Mouse (Mus musculus): ENCODE data around the gene Usp6nl. TPM values are rescaled to one million over a fixed set of nuclear protein-coding genes. Genes with fewer than 3 reads are reported as not detected.

Gene Usp6nl
- polyA plus RNA-seq, 1 experiment from 2014 or later: 8.6 TPM

DNA sequence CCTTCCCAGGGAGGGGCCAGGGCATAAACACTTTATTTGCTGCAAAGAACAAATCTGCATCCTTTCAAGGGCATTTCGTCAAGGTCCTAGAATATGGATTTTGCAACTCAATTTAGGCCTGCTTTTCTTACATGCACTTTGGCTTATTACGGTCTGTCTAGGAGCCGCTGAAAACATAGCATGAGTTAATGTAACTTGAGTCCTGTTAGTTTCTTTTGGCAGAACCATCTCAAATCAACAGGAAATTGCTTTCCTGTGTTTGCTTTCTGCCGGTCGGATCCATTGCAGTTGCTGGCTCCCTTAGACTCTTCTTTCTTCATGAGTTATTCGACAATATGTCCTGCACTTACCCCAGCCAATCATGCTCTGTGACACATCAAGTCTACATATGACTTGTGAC, 143.9 kb downstream of the Usp6nl start:
- H3K4me2 ChIP-seq (replicated peaks): no peak overlapping the region
- WGBS: 94% methylated on average over 6 of the region's 6 CpGs

DNA sequence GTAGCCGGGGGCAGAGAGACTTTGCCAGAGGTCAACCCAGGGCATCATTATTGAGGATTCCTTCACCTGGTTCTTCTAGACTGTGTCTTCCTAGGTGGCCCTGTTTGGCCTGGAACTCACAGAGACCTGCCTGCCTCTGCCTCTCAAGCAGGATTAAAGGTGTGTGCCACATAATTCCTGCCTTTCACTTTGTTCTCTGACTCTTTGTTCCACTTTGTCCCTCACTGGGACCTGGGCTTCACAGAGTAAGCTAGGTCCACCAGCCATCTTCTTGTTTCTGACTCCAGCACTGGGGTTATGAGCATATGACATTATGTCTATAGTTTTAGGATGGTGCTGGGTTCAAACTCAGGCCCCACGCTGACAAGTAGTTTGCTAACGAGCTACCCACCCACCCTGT, 144.9 kb downstream of the Usp6nl start:
- no peak overlapping the region for H3K9ac ChIP-seq (replicated peaks)
- WGBS: 97% methylated on average over 3 of the region's 3 CpGs
- no peak overlapping the region for H3K27ac ChIP-seq
- H3K9me3 ChIP-seq: no peaks in the 10 kb centered on the region
- H3K4me1 ChIP-seq (replicated peaks): peaks cover 22% of the 10 kb centered on the region
- H3K27me3 ChIP-seq: no peaks in the 10 kb centered on the region
- H3K36me3 ChIP-seq: no peaks in the 10 kb centered on the region
- no peak overlapping the region for H3K4me2 ChIP-seq (replicated peaks)
- no peak overlapping the region for H3K4me3 ChIP-seq (replicated peaks)
- no peak for ATAC-seq

More for the DNA sequence above, 143.9 kb downstream of the Usp6nl start:
- no peak overlapping the region for H3K9ac ChIP-seq (replicated peaks)
- H3K9me3 ChIP-seq: 0 out of 2 replicates have a peak, but pooled peaks cover 6% of the 10 kb centered on the region
- no peaks in the 10 kb centered on the region for H3K27me3 ChIP-seq
- peaks cover 17% of the 10 kb centered on the region for H3K4me1 ChIP-seq (replicated peaks)
- H3K4me3 ChIP-seq (replicated peaks): no peak overlapping the region
- ATAC-seq: no peak
- no peaks in the 10 kb centered on the region for H3K36me3 ChIP-seq
- no peak overlapping the region for H3K27ac ChIP-seq

DNA sequence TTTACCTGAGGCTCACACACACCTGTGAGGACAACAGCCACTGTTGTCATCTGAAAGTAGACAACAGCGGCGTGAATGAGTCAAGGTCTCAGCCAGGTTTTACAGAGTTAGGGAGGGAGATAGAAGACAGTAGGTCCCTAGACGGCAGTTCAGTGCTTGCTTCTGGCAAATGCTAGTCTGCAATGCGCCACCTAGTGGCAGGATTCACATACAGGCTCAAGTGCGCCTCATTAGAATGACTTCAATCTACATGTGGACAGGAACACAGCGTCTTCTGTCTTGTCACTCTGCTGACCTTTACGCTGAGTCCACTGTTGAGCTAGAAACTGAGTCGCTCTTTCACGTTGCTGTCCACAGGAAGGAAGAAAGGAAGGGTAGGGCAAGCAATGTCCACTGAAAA, 146.7 kb downstream of the Usp6nl start:
- 33% methylated on average over 9 of the region's 9 CpGs for WGBS
- no peak for ATAC-seq
- no peak overlapping the region for H3K4me3 ChIP-seq (replicated peaks)
- H3K9me3 ChIP-seq: no peaks in the 10 kb centered on the region
- H3K4me2 ChIP-seq (replicated peaks): no peak overlapping the region
- no peaks in the 10 kb centered on the region for H3K27me3 ChIP-seq
- no peak overlapping the region for H3K27ac ChIP-seq
- H3K9ac ChIP-seq (replicated peaks): no peak overlapping the region
- no peaks in the 10 kb centered on the region for H3K36me3 ChIP-seq
- peaks cover 22% of the 10 kb centered on the region for H3K4me1 ChIP-seq (replicated peaks)

DNA sequence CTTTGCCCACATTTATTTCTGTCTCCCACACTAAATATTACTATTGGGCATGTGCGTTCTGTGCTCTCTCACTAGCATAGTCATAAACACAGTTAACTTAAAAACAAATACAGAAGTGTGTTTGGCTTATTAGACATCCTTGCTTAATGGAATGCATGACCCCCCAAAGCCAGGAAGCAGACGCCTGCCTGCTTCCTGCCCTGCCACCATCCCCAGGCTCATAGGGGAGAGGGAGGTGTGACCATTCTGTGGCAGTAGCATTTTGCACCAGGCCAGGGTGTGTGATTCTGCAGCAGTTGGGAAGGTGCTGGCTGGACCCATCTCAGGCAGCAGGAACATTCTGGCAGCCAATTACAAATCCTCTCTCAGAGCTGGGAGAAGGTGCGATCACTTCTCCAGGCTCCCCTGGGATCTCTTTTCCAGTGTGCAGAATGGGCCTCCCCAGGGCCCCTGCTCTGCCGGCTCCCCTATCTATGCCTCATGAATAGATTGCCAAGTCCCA, 148.7 kb downstream of the Usp6nl start:
- Histone ChIP-seq H3K27me3 (no peaks in the 10 kb centered on the region), H3K4me1 (replicated peaks) (peaks cover 17% of the 10 kb centered on the region), H3K36me3 (no peaks in the 10 kb centered on the region), H3K4me2 (replicated peaks) (no peak overlapping the region), H3K4me3 (replicated peaks) (no peak overlapping the region), H3K9me3 (peaks cover 3% of the 10 kb centered on the region; the same call in 1 of the 2 replicates), H3K9ac (replicated peaks) (no peak overlapping the region), H3K27ac (no peak overlapping the region)
- WGBS: 58% methylated on average over 4 of the region's 4 CpGs
- no peak; the same call in 1 of the 2 replicates for ATAC-seq

DNA sequence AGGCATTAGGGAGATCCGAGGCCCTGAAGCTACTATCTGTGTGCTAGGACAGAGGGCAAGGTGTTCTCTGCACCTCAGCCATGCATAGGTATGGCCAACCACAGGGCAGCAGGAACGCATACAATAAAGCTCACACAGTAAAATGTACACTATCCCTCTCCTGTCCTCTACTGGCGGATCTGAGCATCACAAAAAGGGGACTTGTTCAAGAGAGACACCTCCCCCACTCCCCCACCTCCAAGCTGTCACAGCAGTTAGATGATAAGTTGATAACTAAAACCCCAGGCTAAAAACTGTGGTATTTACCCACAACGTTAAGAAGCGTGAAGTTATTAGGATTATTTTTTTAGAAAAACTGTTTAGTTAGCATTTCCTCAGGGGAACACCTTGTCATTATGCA, 151.4 kb downstream of the Usp6nl start:
- Histone ChIP-seq H3K9ac (replicated peaks) (no peak overlapping the region), H3K4me1 (replicated peaks) (peaks cover 19% of the 10 kb centered on the region), H3K9me3 (peaks cover 3% of the 10 kb centered on the region; the same call in 1 of the 2 replicates), H3K27me3 (no peaks in the 10 kb centered on the region), H3K4me2 (replicated peaks) (no peak overlapping the region), H3K4me3 (replicated peaks) (no peak overlapping the region), H3K36me3 (no peaks in the 10 kb centered on the region), H3K27ac (no peak overlapping the region)
- ATAC-seq: no peak
- 82% methylated on average over 5 of the region's 5 CpGs for WGBS

DNA sequence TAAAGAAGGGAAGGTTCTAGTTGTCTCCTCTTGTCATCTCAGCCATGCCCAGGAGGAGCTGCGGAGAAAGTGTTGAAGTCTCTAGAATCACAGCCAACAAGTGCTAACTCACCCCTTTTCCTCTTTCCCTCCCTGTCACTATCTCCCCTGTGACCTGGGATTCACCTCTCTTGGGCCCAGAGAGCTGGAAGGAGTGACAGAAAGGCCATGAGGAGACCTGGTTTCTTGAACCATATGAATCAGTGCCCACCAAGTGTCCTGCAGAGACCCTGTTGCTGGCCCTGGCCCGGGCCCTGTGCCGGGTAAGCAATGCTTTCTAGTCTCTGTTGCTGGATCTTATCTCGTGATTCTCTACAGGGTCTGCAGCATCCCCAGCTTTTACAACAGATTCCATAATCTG, 155.4 kb downstream of the Usp6nl start:
- Histone ChIP-seq H3K36me3 (no peaks in the 10 kb centered on the region), H3K27ac (no peak overlapping the region), H3K4me2 (replicated peaks) (no peak overlapping the region), H3K4me3 (replicated peaks) (no peak overlapping the region), H3K9me3 (peaks cover 3% of the 10 kb centered on the region; the same call in 1 of the 2 replicates), H3K4me1 (replicated peaks) (peaks cover 14% of the 10 kb centered on the region), H3K9ac (replicated peaks) (no peak overlapping the region), H3K27me3 (no peaks in the 10 kb centered on the region)
- no peak for ATAC-seq
- WGBS: 89% methylated on average over 4 of the region's 4 CpGs

DNA sequence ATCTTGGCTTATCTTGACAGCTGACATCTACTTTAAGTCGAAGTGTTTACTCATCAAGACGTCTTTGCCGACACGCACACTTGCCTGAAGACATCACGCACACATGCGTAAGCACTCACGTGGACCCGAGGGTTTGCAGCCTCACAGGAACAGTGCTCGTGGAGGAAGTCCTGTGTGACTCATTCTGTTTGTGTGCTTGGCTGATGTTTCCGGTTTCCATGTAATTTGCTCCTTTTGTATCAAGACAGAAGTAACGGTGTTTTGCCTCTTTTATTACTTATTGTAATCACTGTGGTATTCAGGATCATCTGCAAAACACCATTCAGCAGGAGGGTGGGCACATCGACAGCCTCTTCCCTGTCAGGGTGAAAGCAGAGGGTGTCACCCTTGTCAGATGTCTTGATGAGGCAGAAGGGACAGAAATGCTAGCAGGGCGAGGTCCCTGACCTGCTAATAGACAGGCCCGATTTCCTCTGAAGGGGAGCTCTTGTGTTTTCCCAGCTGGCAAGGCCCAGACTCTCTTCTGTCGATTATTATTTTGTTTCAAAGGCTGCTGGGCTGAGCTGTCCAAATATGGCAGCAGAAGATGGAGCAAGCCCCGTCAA, 156.0 kb downstream of the Usp6nl start:
- H3K9me3 ChIP-seq: peaks cover 3% of the 10 kb centered on the region; the same call in 1 of the 2 replicates
- no peak overlapping the region for H3K4me3 ChIP-seq (replicated peaks)
- 69% methylated on average over 16 of the region's 16 CpGs for WGBS
- H3K4me1 ChIP-seq (replicated peaks): peaks cover 20% of the 10 kb centered on the region
- H3K9ac ChIP-seq (replicated peaks): no peak overlapping the region
- H3K27ac ChIP-seq: peak overlapping the region; percentile 7; the same call in 1 of the 2 replicates
- no peak for ATAC-seq
- H3K4me2 ChIP-seq (replicated peaks): no peak overlapping the region
- no peaks in the 10 kb centered on the region for H3K27me3 ChIP-seq
- H3K36me3 ChIP-seq: no peaks in the 10 kb centered on the region

DNA sequence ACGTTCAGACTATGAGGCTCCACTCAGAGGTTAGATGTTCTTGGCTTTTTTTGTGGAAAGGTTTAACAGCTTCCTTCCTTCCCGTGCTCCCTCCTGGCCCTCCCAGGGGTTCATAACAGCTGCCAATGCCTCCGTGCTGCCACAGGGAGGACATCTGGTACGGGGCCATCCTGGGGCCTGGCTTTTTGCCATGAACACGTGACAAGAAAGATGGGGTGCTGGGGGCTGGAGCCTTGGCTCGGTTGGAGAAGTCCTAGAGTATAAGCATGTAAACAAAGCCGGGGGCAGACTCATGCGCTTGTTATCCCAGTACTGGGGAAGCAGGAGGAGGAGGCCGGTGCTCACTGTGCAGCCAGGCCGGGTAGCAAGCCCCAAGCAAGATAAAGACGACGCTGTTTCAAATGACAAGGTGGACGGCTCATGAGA, 156.5 kb downstream of the Usp6nl start:
- WGBS: 52% methylated on average over 13 of the region's 13 CpGs
- Histone ChIP-seq H3K4me2 (replicated peaks) (no peak overlapping the region), H3K4me3 (replicated peaks) (no peak overlapping the region), H3K36me3 (no peaks in the 10 kb centered on the region), H3K27me3 (no peaks in the 10 kb centered on the region), H3K4me1 (replicated peaks) (peaks cover 25% of the 10 kb centered on the region), H3K9ac (replicated peaks) (no peak overlapping the region), H3K27ac (peak overlapping the region; percentile 7; the same call in 1 of the 2 replicates), H3K9me3 (peaks cover 3% of the 10 kb centered on the region; the same call in 1 of the 2 replicates)
- peak; percentile 35; the same call in 1 of the 2 replicates for ATAC-seq

DNA sequence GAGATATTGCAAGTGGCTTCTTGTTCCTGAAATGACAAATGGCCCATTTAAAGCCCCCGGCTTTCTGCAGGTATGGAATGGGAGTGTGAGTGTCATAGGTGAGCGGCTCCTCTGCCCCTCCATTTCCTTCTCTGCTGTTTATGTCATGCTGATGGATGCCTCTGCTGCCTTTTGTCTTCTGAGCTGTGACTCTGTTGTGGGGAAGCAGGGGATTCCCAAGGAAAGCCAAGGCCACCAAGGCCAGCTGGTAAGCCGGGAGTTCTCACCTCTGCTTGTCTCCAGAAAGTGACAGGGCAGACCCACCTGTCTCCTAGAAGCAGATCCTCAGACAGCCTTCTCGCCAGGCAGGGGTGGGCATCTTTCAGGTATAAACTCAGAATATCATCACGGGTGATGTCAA, 157.2 kb downstream of the Usp6nl start:
- Histone ChIP-seq H3K4me2 (replicated peaks) (no peak overlapping the region), H3K27ac (no peak overlapping the region), H3K36me3 (no peaks in the 10 kb centered on the region), H3K9me3 (peaks cover 3% of the 10 kb centered on the region; the same call in 1 of the 2 replicates), H3K9ac (replicated peaks) (no peak overlapping the region), H3K4me3 (replicated peaks) (no peak overlapping the region), H3K27me3 (no peaks in the 10 kb centered on the region), H3K4me1 (replicated peaks) (peaks cover 28% of the 10 kb centered on the region)
- WGBS: 84% methylated on average over 5 of the region's 5 CpGs
- ATAC-seq: no peak

DNA sequence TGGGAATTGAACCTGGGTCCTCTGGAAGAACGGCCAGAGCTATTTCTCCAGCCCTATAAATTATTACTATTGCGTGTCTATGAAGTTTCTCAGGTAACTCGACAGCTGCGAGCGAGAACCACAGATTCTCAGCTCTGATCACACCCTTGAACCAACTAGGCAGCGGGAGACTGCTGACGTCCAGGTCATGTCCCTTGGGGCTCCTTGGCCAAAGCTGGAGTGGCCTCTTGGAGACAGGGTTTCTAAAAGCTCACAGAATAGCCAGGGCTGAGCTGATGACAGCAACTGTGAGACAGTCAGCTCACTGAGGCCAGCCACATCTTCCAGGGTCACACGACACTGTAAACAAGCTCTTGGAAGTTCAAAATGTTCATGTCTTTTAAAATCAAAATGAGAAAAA, 159.5 kb downstream of the Usp6nl start:
- WGBS: 95% methylated on average over 8 of the region's 8 CpGs
- Histone ChIP-seq H3K27me3 (no peaks in the 10 kb centered on the region), H3K4me3 (replicated peaks) (no peak overlapping the region), H3K9ac (replicated peaks) (no peak overlapping the region), H3K36me3 (no peaks in the 10 kb centered on the region), H3K4me1 (replicated peaks) (peaks cover 28% of the 10 kb centered on the region), H3K27ac (no peak overlapping the region), H3K4me2 (replicated peaks) (no peak overlapping the region), H3K9me3 (no peaks in the 10 kb centered on the region)
- no peak for ATAC-seq

DNA sequence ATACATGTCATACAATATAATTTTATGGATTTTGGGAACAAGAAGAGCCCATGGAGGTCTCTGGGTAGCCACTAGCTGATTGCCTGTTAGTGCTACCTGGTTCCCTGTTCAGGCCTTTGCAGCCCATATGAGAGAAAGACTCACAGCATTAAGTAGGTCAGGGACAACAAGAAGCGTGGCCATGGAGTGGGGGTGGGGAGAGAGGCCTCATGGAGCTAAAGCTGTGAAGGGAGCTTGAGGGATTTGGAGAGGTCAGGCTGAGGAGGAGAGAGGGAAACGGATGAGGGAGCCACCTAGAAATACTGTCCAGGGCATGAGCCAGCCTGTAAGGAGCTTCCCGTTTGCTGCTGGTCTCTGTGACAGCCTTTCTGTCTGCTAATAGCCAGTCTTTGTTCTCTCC, 159.9 kb downstream of the Usp6nl start:
- peak overlapping the region; percentile 51 for H3K27ac ChIP-seq
- H3K4me2 ChIP-seq (replicated peaks): no peak overlapping the region
- H3K4me3 ChIP-seq (replicated peaks): no peak overlapping the region
- H3K9me3 ChIP-seq: no peaks in the 10 kb centered on the region
- WGBS: 29% methylated on average over 3 of the region's 3 CpGs
- no peak for ATAC-seq
- no peaks in the 10 kb centered on the region for H3K27me3 ChIP-seq
- H3K36me3 ChIP-seq: no peaks in the 10 kb centered on the region
- H3K4me1 ChIP-seq (replicated peaks): peaks cover 28% of the 10 kb centered on the region
- no peak overlapping the region for H3K9ac ChIP-seq (replicated peaks)

DNA sequence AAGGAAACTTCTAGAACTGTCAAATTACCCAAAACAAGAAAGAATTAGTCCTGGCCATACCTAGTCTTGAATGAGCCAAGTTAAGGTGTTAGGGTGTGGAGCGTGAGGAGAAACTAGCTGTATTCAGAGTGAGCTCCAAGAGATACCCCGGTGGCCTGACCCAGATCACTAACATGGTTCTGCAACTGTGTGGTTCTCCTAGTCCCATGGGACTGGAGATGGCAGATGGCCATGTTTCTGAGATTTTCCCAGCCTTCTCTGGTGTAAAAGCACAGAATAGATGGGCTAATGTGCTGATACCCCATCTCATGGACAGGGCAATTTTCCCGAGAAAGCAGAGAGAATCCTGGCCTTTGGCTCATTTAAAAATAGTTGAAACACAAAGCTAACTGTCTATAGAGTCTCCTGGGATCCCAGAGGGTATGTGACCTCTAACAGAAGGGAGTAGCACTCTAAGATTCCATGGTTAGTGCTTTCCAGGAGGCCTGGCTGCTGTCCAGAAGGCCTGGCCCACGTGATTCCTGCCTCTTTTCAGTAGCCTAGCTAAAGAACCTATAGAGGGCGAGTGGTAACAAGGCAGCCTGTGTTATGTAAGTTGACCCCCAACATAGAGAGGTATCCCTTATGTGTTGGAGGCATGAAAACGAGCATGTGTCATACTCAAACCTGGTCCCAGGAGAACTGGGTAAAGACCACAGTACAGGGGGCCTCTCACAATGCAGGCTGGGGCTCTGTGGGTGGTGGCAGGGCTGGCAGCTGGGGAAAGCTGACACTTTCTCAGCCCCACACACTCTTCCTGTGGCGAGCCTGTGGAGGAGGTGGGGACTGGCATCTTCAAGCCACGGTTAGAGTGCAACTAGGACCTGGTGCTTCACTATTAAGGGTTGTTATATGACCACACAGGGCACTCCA, 160.9 kb downstream of the Usp6nl start:
- H3K4me2 ChIP-seq (replicated peaks): no peak overlapping the region
- peak overlapping the region; percentile 75 for H3K27ac ChIP-seq
- no peaks in the 10 kb centered on the region for H3K9me3 ChIP-seq
- no peaks in the 10 kb centered on the region for H3K27me3 ChIP-seq
- no peak overlapping the region for H3K9ac ChIP-seq (replicated peaks)
- ATAC-seq: peak; percentile 80
- peaks cover 28% of the 10 kb centered on the region for H3K4me1 ChIP-seq (replicated peaks)
- WGBS: 35% methylated on average over 8 of the region's 8 CpGs
- no peak overlapping the region for H3K4me3 ChIP-seq (replicated peaks)
- no peaks in the 10 kb centered on the region for H3K36me3 ChIP-seq
